Mouse (Mus musculus): ENCODE data around the gene Rarres2. TPM values are rescaled to one million over a fixed set of nuclear protein-coding genes. Genes with fewer than 3 reads are reported as not detected.

Gene Rarres2
- polyA plus RNA-seq, 1 experiment, result not detected

DNA sequence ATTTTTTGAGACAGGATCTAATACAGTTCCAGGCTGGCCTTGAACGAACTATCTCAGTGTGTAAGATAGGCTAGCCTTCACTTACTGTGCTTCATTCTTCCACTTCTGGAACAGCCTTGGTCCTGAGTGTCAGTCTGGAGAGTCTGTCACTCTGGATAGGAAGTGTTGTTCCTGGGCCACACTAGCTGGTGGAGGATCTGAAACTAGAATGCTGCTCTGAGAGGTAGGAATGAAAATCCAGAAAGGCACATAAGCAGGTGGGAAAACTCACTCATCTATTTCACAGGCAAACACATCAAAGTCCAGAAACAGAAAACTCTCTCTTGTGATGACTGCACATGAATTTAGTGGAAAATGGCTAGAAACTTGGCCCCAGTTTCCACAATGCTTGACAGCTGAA, 28.0 kb upstream of the Rarres2 start:
- Histone ChIP-seq H3K9me3 (ENCODE audit: control insufficient read depth, low read length) (peaks cover 16% of the 10 kb centered on the region), H3K4me1 (ENCODE audit: control insufficient read depth) (peaks cover 27% of the 10 kb centered on the region), H3K27me3 (ENCODE audit: control insufficient read depth) (no peaks in the 10 kb centered on the region), H3K36me3 (ENCODE audit: control insufficient read depth) (peaks cover 20% of the 10 kb centered on the region), H3K4me3 (replicated peaks) (no peak overlapping the region)
- TF ChIP-seq TAL1 (IDR thresholded peaks at IDR 0.05; ENCODE audit: low read length), result no peak
- TF ChIP-seq GATA1 (IDR thresholded peaks at IDR 0.05; ENCODE audit: low read length), result no peak

GRCm38 (mm10) chr6:48597233-48597625, 24.6 kb upstream of the Rarres2 start:
- Histone ChIP-seq H3K36me3 (ENCODE audit: control insufficient read depth) (peaks cover 20% of the 10 kb centered on the region), H3K9me3 (ENCODE audit: control insufficient read depth, low read length) (peaks cover 16% of the 10 kb centered on the region), H3K4me3 (replicated peaks) (no peak overlapping the region), H3K27me3 (ENCODE audit: control insufficient read depth) (no peaks in the 10 kb centered on the region; the same call in 1 of the 2 replicates), H3K4me1 (ENCODE audit: control insufficient read depth) (peaks cover 38% of the 10 kb centered on the region)
- TF ChIP-seq GATA1 (IDR thresholded peaks at IDR 0.05; ENCODE audit: low read length) (no peak), TAL1 (IDR thresholded peaks at IDR 0.05; ENCODE audit: low read length) (no peak)

GRCm38 (mm10) chr6:48596545-48597232, 24.1 kb upstream of the Rarres2 start:
- Histone ChIP-seq H3K36me3 (ENCODE audit: control insufficient read depth) (peaks cover 20% of the 10 kb centered on the region), H3K4me3 (replicated peaks) (no peak overlapping the region), H3K27me3 (ENCODE audit: control insufficient read depth) (no peaks in the 10 kb centered on the region; the same call in 1 of the 2 replicates), H3K9me3 (ENCODE audit: control insufficient read depth, low read length) (peaks cover 16% of the 10 kb centered on the region), H3K4me1 (ENCODE audit: control insufficient read depth) (peaks cover 33% of the 10 kb centered on the region)
- TF ChIP-seq TAL1 (IDR thresholded peaks at IDR 0.05; ENCODE audit: low read length), result no peak
- TF ChIP-seq GATA1 (IDR thresholded peaks at IDR 0.05; ENCODE audit: low read length), result no peak

DNA sequence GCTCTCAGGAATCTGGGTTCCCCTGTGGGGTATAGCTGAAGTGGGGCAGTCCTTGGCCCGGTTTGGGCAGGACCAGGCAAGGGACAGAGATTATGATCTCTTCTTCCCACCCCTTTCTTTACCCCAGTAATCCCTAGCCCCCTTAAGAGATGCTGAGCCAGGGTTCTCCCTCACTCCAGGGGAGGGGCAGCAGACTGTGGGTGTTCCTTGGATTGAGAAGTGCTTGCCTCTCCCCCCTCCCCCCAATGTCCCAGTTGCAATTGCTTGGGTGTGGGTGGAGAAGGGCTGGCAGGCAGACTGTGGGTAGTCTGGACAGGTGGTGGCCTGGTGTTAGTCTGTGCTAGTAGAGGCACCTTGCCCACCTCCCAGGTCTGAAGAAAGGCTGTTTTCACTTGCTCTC, 22.7 kb upstream of the Rarres2 start:
- Histone ChIP-seq H3K4me3 (replicated peaks) (no peak overlapping the region), H3K27me3 (ENCODE audit: control insufficient read depth) (no peaks in the 10 kb centered on the region; the same call in 1 of the 2 replicates), H3K4me1 (ENCODE audit: control insufficient read depth) (peaks cover 24% of the 10 kb centered on the region), H3K36me3 (ENCODE audit: control insufficient read depth) (peaks cover 20% of the 10 kb centered on the region), H3K9me3 (ENCODE audit: control insufficient read depth, low read length) (peaks cover 16% of the 10 kb centered on the region)
- TF ChIP-seq GATA1 (IDR thresholded peaks at IDR 0.05; ENCODE audit: low read length), result no peak
- no peak for TF ChIP-seq TAL1 (IDR thresholded peaks at IDR 0.05; ENCODE audit: low read length)

DNA sequence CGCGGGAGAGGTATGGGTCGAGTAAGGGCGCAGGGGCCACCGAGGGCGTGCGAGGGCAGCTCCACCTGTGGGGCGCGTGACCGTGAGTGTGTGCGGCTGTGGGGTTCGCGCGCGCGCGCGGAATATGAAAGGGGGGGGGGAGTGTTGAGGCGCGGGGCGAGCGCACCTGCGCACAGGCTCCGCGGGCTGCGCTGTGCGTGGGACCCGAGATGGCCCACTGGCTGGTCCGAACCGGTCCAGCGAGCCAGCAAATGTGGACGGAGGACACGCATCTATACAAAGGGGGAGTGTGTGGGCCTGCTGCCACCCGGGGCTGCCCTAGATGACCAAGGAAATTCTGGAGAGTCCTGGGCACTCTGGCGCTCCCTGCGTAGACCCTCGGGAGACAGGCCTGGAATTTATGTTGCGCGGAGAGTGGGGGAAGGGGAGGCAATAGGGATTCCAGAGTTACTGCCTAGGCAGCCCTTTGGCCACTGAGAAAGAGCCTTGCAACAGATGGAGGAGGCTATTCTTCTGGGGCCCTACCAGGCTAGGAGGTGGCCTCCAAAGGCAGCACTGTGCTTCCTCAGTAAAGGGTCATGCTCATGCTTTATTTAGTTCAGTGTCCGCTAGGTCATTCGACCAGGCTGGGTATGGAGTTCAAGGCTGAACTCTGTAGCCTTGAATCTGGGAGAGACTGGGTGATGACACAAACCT, 21.6 kb upstream of the Rarres2 start:
- H3K27me3 ChIP-seq (ENCODE audit: control insufficient read depth), result no peaks in the 10 kb centered on the region; the same call in 1 of the 2 replicates
- H3K4me1 ChIP-seq (ENCODE audit: control insufficient read depth), result peaks cover 20% of the 10 kb centered on the region
- peaks cover 16% of the 10 kb centered on the region for H3K9me3 ChIP-seq (ENCODE audit: control insufficient read depth, low read length)
- TF ChIP-seq TAL1 (IDR thresholded peaks at IDR 0.05; ENCODE audit: low read length) (no peak), GATA1 (IDR thresholded peaks at IDR 0.05; ENCODE audit: low read length) (no peak)
- peaks cover 20% of the 10 kb centered on the region for H3K36me3 ChIP-seq (ENCODE audit: control insufficient read depth)
- peak overlapping the region; percentile 66 for H3K4me3 ChIP-seq (replicated peaks)

DNA sequence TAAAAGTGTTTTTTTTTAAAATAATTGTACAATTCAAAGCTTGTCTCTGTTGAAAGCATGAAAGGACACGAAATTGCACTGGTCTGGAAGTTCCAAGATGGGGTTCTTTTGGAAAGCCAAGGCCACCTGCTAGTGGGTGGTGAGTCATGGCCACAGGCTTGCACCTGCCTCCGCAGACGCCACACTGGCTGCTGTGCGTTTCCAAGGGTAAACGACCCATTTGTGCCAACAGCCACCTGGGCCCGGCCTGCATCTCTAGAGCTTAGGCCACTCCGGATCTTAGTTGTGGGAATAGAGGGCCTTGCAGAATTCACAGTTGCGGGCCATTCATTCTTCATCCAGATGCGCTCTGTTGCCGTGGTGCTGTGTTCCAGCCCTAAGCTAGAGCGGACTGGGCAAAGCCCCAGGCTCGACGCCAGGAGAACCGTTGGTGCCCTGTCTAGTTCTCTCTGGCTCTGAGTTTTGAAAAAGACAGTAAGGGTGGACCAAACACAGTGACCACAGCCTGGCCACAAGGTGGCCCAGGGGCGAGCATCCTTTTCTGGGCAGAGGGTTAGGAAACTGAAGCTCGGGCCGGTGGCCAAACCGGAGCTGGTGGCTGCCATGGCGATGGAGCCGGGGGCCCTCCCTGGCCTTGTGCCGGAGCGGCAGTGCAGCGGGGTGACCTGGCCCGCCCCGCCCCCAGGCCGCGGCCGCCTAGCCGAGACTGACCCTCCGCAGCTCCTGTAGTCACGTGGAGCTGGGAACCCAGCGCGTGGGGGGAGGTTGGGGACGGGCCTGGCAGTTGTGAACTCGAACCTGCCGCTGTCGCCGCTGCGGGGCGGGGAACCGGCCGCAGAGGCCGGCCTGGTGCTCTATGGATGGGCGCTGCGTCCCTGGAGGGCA, 20.8 kb upstream of the Rarres2 start, which contains the start of the genes Repin1 and Gm44965:
TSS of gene Repin1 (plus strand) at position 726 of the 885 bp plus-strand sequence.
TSS of gene Gm44965 (plus strand) at position 784 of the 885 bp plus-strand sequence.
- peak within 1 kb of the TSS; percentile 66 for H3K4me3 ChIP-seq (replicated peaks)
- H3K27me3 ChIP-seq (ENCODE audit: control insufficient read depth), result no peaks in the 10 kb centered on the region; the same call in 1 of the 2 replicates
- peaks cover 20% of the 10 kb centered on the region for H3K36me3 ChIP-seq (ENCODE audit: control insufficient read depth)
- H3K4me1 ChIP-seq (ENCODE audit: control insufficient read depth), result peaks cover 18% of the 10 kb centered on the region
- TF ChIP-seq GATA1 (IDR thresholded peaks at IDR 0.05; ENCODE audit: low read length), result no peak
- TF ChIP-seq TAL1 (IDR thresholded peaks at IDR 0.05; ENCODE audit: low read length), result no peak
- peaks cover 16% of the 10 kb centered on the region for H3K9me3 ChIP-seq (ENCODE audit: control insufficient read depth, low read length)

DNA sequence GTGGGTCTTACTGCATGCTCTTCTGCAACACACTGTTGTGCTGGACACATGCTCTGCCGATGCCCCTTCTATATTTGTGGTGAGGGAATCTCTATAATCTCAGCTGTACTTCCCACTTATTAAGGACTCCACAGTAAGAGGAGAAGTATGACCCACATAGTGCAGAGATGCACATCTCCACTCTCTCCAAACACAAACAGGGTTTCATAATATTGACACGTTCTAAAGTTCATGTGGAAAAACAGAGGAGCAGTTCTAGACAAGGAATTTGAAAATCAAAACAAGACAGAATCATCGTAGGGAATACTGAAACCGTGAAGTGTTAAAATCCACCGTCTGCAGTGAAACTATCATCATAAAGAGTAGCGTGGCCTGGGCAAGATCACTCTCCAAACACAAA, 19.3 kb upstream of the Rarres2 start:
- Histone ChIP-seq H3K9me3 (ENCODE audit: control insufficient read depth, low read length) (peaks cover 6% of the 10 kb centered on the region), H3K27me3 (ENCODE audit: control insufficient read depth) (no peaks in the 10 kb centered on the region; the same call in 1 of the 2 replicates), H3K36me3 (ENCODE audit: control insufficient read depth) (peaks cover 10% of the 10 kb centered on the region), H3K4me3 (replicated peaks) (no peak overlapping the region), H3K4me1 (ENCODE audit: control insufficient read depth) (peaks cover 18% of the 10 kb centered on the region)
- TF ChIP-seq GATA1 (IDR thresholded peaks at IDR 0.05; ENCODE audit: low read length) (no peak), TAL1 (IDR thresholded peaks at IDR 0.05; ENCODE audit: low read length) (no peak)

DNA sequence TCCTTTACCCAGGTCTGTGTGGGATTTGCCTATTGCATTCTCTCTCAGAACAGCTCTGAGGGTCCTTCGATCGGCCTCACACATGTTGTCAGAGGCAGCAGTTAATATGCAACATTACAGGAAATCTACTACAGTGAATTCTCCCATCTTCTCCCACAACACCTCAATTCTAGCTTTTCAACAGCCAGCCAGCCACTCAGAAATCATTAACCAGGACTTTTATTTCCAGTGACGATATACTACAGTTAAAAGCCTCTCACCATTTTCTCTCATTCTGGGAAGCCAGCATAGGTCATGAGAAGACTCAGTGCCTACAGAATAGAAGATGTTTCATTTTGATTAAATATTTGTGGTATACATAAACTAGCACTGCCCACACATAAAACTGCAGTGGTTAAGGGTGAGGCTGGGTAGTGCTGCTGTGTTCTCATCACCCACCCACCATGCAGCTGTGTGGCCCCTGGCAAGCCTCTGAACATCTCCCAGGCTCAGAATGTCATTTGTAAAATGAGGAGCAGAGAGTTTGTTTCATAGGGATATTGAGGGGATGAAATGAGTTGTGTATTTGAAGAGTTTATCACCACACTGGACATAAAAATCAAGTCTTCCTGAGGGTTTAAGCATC, 18.7 kb upstream of the Rarres2 start:
- H3K4me1 ChIP-seq (ENCODE audit: control insufficient read depth), result peaks cover 18% of the 10 kb centered on the region
- TF ChIP-seq GATA1 (IDR thresholded peaks at IDR 0.05; ENCODE audit: low read length), result no peak
- no peak for TF ChIP-seq TAL1 (IDR thresholded peaks at IDR 0.05; ENCODE audit: low read length)

More for the DNA sequence above, 18.7 kb upstream of the Rarres2 start:
- Histone ChIP-seq H3K4me3 (replicated peaks) (no peak overlapping the region), H3K36me3 (ENCODE audit: control insufficient read depth) (peaks cover 4% of the 10 kb centered on the region), H3K9me3 (ENCODE audit: control insufficient read depth, low read length) (peaks cover 1% of the 10 kb centered on the region; the same call in 1 of the 2 replicates), H3K27me3 (ENCODE audit: control insufficient read depth) (no peaks in the 10 kb centered on the region; the same call in 1 of the 2 replicates)
